Mouse (Mus musculus) neural tube, embryonic 12.5 days (tissue): ENCODE results near the gene Tle3. TPM values are rescaled to one million over a fixed set of nuclear protein-coding genes. Genes with fewer than 3 reads are reported as not detected.

Experiments
- ATAC-seq: fragments of 200-750 bp; cut with Nextera tagmentation; 2 replicates; pipeline ENCODE4 v1.8.0; 2017; ENCODE audit warnings: low read depth, mild to moderate bottlenecking, moderate TSS enrichment, moderate library complexity; ENCODE audit not compliant: low FRiP score
- H3K27ac ChIP-seq: fragments of 300-500 bp; sonication (generic); 2 replicates; pipeline ENCODE4 v1.5.1; 2016
- H3K27me3 ChIP-seq: fragments of 300-500 bp; sonication (generic); replicated peaks from 2 replicates; pipeline ENCODE4 v1.6.1; 2016; ENCODE audit warnings: mild to moderate bottlenecking
- H3K36me3 ChIP-seq: fragments of 300-500 bp; sonication (generic); 2 replicates; pipeline ENCODE4 v1.6.1; 2016; ENCODE audit warnings: mild to moderate bottlenecking
- H3K4me1 ChIP-seq: fragments of 300-500 bp; sonication (generic); 2 replicates; pipeline ENCODE4 v1.6.1; 2016
- H3K4me2 ChIP-seq: fragments of 300-500 bp; sonication (generic); replicated peaks from 2 replicates; pipeline ENCODE4 v1.6.1; 2016; ENCODE audit warnings: mild to moderate bottlenecking
- H3K4me3 ChIP-seq: fragments of 300-500 bp; sonication (generic); 2 replicates; pipeline ENCODE4 v1.5.1; 2016
- H3K9ac ChIP-seq: fragments of 300-500 bp; sonication (generic); 2 replicates; pipeline ENCODE4 v1.6.1; 2016; ENCODE audit warnings: mild to moderate bottlenecking
- H3K9me3 ChIP-seq: fragments of 300-500 bp; sonication (generic); 2 replicates; pipeline ENCODE4 v1.6.1; 2016; ENCODE audit warnings: mild to moderate bottlenecking
- WGBS: fragments of 180-500 bp; shearing (Covaris S2); methylation state at CpG from one replicate; pipeline ENCODE4 v1.1.7; 2016; 5-methylcytosine and 5-hydroxymethylcytosine counted together
- polyA plus RNA-seq: library from polyadenylated mRNA; unstranded; fragments of >200 nt; fragmentation: Nextera tagmentation; extraction: Ambion mirVana; gene quantifications from 2 replicates; pipeline ENCODE4 v1.2.1, GENCODE M21; 2016

Tle3 gene
- polyA plus RNA-seq, 1 experiment from 2014 or later: 58.7 TPM

GRCm38 (mm10) chr9:61336591-61337587 lies 35.3 kb upstream of the Tle3 start:
- peaks cover 37% of the 10 kb centered on the region for H3K27me3 ChIP-seq
- 26% methylated on average over 17 of the region's 17 CpGs for WGBS

DNA sequence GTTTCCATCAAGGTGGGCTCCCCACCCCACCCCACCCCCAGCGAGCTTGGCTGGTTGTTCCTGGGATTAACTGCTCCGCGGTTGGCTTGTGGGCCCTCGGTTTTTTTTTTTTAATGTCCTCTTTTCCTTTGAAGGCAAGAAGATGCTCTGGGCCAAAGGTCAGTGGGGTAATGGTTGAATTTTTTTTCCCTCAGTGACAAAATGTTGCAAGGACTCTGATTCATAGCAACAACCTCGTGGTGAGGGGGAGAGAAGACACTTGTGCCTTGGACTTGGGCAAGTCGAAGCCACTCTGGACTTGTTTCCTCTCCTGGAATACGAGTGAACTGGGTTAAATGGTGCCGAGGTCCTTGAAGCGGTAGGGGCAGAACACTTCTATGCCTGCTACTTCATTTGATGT lies 34.5 kb upstream of the Tle3 start:
- 6% methylated on average over 9 of the region's 9 CpGs for WGBS
- no peaks in the 10 kb centered on the region for H3K36me3 ChIP-seq
- H3K27me3 ChIP-seq: peaks cover 39% of the 10 kb centered on the region
- H3K9ac ChIP-seq: no peak overlapping the region
- ATAC-seq: no peak
- H3K9me3 ChIP-seq: no peaks in the 10 kb centered on the region
- peaks cover 31% of the 10 kb centered on the region for H3K4me1 ChIP-seq
- no peak overlapping the region for H3K4me3 ChIP-seq
- H3K27ac ChIP-seq: no peak overlapping the region
- H3K4me2 ChIP-seq: peak overlapping the region; percentile 18; the same call in 1 of the 2 replicates

More at GRCm38 (mm10) chr9:61336591-61337587, 35.3 kb upstream of the Tle3 start:
- ATAC-seq: no peak
- peaks cover 27% of the 10 kb centered on the region for H3K4me1 ChIP-seq
- no peak overlapping the region for H3K27ac ChIP-seq
- H3K4me2 ChIP-seq: peak overlapping the region; percentile 18
- H3K4me3 ChIP-seq: no peak overlapping the region
- no peaks in the 10 kb centered on the region for H3K9me3 ChIP-seq
- no peaks in the 10 kb centered on the region for H3K36me3 ChIP-seq
- H3K9ac ChIP-seq: no peak overlapping the region

- H3K36me3 ChIP-seq: no peaks in the 10 kb centered on the region
- no peak overlapping the region for H3K27ac ChIP-seq
- H3K27me3 ChIP-seq: peaks cover 44% of the 10 kb centered on the region
- no peak overlapping the region for H3K4me2 ChIP-seq
- 14% methylated on average over 6 of the region's 6 CpGs for WGBS
- no peak overlapping the region for H3K4me3 ChIP-seq
- no peak for ATAC-seq
- H3K9me3 ChIP-seq: no peaks in the 10 kb centered on the region
- peaks cover 40% of the 10 kb centered on the region for H3K4me1 ChIP-seq
- H3K9ac ChIP-seq: no peak overlapping the region
Observed at GRCm38 (mm10) chr9:61339311-61339710, 32.9 kb upstream of the Tle3 start.

DNA sequence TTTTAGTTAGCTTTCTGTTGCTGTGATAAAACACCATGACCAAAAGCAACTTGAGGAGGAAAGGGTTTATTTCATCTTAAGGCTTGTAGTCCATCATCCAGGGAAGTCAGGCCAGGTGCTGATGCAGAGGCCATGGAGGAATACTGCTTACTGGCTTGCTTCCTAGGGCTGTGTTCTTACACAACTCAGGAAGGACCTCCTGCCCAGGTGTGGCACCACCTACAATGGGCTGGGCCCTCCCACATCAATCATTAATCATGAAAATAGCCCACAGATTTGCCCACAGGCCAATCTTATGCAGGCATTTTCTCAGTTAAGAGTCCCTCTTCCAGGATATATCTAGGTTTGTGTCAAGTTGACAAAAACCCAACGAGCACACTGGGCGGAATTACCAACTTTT lies 31.8 kb upstream of the Tle3 start:
- Histone ChIP-seq H3K27ac (no peak overlapping the region), H3K4me2 (no peak overlapping the region), H3K27me3 (peaks cover 44% of the 10 kb centered on the region), H3K4me3 (no peak overlapping the region), H3K36me3 (no peaks in the 10 kb centered on the region), H3K9ac (no peak overlapping the region), H3K9me3 (no peaks in the 10 kb centered on the region), H3K4me1 (peaks cover 40% of the 10 kb centered on the region)
- no peak for ATAC-seq
- 95% methylated on average over 2 of the region's 2 CpGs for WGBS

- WGBS: 49% methylated on average over 6 of the region's 6 CpGs
- Histone ChIP-seq H3K36me3 (no peaks in the 10 kb centered on the region), H3K4me1 (peaks cover 37% of the 10 kb centered on the region), H3K9me3 (no peaks in the 10 kb centered on the region), H3K9ac (no peak overlapping the region), H3K4me3 (no peak overlapping the region), H3K27ac (no peak overlapping the region), H3K27me3 (peaks cover 52% of the 10 kb centered on the region), H3K4me2 (no peak overlapping the region)
- ATAC-seq: no peak
Observed at GRCm38 (mm10) chr9:61342297-61342696, 29.9 kb upstream of the Tle3 start.

DNA sequence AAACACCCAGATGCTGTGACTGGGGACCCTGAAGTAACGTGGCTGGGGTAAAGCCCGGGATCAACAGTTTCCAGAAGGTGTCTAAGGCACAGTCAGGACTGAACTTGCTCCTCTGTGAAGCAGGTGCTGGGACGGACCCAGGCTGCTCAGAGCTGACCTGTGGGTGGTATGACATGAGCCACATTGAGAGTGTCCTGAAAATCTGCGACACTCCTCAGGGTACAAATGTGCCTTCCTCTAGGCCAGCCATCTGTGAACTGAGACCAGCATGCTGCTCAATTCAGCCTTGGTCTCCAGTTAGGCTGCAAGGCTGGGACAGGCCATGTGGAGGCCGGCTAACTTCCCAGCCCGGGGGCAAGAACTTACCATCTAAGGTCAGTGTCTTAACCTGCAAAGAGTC lies 27.5 kb upstream of the Tle3 start:
- peaks cover 43% of the 10 kb centered on the region for H3K27me3 ChIP-seq
- ATAC-seq: no peak

GRCm38 (mm10) chr9:61347011-61347410 lies 25.2 kb upstream of the Tle3 start:
- H3K27ac ChIP-seq: no peak overlapping the region
- peaks cover 58% of the 10 kb centered on the region for H3K4me1 ChIP-seq
- no peaks in the 10 kb centered on the region for H3K36me3 ChIP-seq
- WGBS: 12% methylated on average over 7 of the region's 7 CpGs
- no peak overlapping the region for H3K4me2 ChIP-seq
- no peaks in the 10 kb centered on the region for H3K9me3 ChIP-seq
- 0 out of 2 replicates have a peak, but pooled peaks cover 28% of the 10 kb centered on the region for H3K27me3 ChIP-seq
- no peak overlapping the region for H3K4me3 ChIP-seq
- H3K9ac ChIP-seq: no peak overlapping the region
- ATAC-seq: no peak

More for the DNA sequence above, 27.5 kb upstream of the Tle3 start:
- Histone ChIP-seq H3K4me2 (no peak overlapping the region), H3K9ac (no peak overlapping the region), H3K4me1 (peaks cover 43% of the 10 kb centered on the region), H3K27ac (no peak overlapping the region), H3K36me3 (no peaks in the 10 kb centered on the region), H3K4me3 (no peak overlapping the region), H3K9me3 (no peaks in the 10 kb centered on the region)
- 55% methylated on average over 6 of the region's 6 CpGs for WGBS

- ATAC-seq: no peak
- H3K27me3 ChIP-seq: 0 out of 2 replicates have a peak, but pooled peaks cover 22% of the 10 kb centered on the region
- WGBS: 85% methylated on average over 9 of the region's 9 CpGs
Observed at GRCm38 (mm10) chr9:61348036-61348435, 24.1 kb upstream of the Tle3 start.

GRCm38 (mm10) chr9:61348616-61349015 lies 23.6 kb upstream of the Tle3 start:
- no peaks in the 10 kb centered on the region for H3K36me3 ChIP-seq
- H3K9ac ChIP-seq: no peak overlapping the region
- H3K27ac ChIP-seq: no peak overlapping the region
- peaks cover 43% of the 10 kb centered on the region for H3K4me1 ChIP-seq
- 20% methylated on average over 6 of the region's 6 CpGs for WGBS
- H3K9me3 ChIP-seq: no peaks in the 10 kb centered on the region
- no peak for ATAC-seq
- no peak overlapping the region for H3K4me2 ChIP-seq
- no peak overlapping the region for H3K4me3 ChIP-seq
- H3K27me3 ChIP-seq: 0 out of 2 replicates have a peak, but pooled peaks cover 21% of the 10 kb centered on the region

More at GRCm38 (mm10) chr9:61348036-61348435, 24.1 kb upstream of the Tle3 start:
- H3K9ac ChIP-seq: no peak overlapping the region
- no peak overlapping the region for H3K4me2 ChIP-seq
- H3K4me3 ChIP-seq: no peak overlapping the region
- no peaks in the 10 kb centered on the region for H3K36me3 ChIP-seq
- H3K9me3 ChIP-seq: no peaks in the 10 kb centered on the region
- peaks cover 48% of the 10 kb centered on the region for H3K4me1 ChIP-seq
- H3K27ac ChIP-seq: no peak overlapping the region

DNA sequence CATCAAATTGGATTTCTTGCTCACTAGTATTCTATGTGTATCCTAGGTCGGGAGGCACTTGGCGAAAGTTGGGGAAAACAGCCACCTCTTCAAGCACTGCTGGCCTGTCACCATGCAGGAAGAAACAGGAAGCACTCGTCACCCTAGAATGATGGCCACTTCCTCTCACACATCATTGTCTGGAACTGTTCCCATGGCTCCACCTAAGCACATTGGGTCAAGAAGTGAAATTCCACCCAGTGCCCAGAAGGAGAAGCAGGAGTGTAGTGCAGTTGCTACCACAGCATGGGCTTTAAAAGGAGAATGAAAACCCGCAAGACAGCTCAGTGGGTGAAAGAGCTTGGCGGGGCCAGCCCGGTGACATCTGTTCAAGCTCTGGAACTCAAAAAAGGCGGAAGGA lies 22.5 kb upstream of the Tle3 start:
- ATAC-seq: no peak
- Histone ChIP-seq H3K4me2 (no peak overlapping the region), H3K9me3 (no peaks in the 10 kb centered on the region), H3K4me1 (peaks cover 43% of the 10 kb centered on the region), H3K27me3 (0 out of 2 replicates have a peak, but pooled peaks cover 21% of the 10 kb centered on the region), H3K27ac (no peak overlapping the region), H3K4me3 (no peak overlapping the region), H3K36me3 (no peaks in the 10 kb centered on the region), H3K9ac (no peak overlapping the region)
- 83% methylated on average over 7 of the region's 7 CpGs for WGBS

DNA sequence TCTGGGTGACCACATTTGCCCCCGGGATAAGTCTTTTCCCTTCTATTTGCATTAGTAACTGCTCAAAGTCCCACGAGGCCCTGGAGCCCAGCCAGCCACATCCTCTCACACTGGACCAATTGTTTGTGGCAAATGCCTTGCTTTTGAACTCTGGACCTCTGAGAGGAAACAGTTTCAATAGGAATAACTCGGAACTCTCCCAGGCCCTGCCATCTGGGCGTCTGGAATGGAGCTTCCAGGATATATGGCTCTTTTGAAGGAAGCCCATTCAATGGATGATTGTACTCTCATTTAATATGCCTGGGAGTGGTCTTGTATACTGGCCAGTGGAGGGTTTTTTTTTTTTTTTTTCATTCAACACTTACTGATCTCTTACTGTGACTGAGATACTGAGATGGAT lies 21.0 kb upstream of the Tle3 start:
- Histone ChIP-seq H3K4me2 (peak overlapping the region; percentile 22; the same call in 1 of the 2 replicates), H3K9ac (no peak overlapping the region), H3K4me1 (peaks cover 43% of the 10 kb centered on the region), H3K36me3 (no peaks in the 10 kb centered on the region), H3K27me3 (0 out of 2 replicates have a peak, but pooled peaks cover 17% of the 10 kb centered on the region), H3K4me3 (no peak overlapping the region), H3K9me3 (no peaks in the 10 kb centered on the region), H3K27ac (no peak overlapping the region)
- peak; percentile 65 for ATAC-seq
- WGBS: 2% methylated on average over 4 of the region's 4 CpGs

GRCm38 (mm10) chr9:61358933-61359332 lies 13.2 kb upstream of the Tle3 start:
- H3K27me3 ChIP-seq: peaks cover 6% of the 10 kb centered on the region; the same call in 1 of the 2 replicates
- peaks cover 42% of the 10 kb centered on the region for H3K4me1 ChIP-seq
- H3K36me3 ChIP-seq: no peaks in the 10 kb centered on the region
- ATAC-seq: no peak
- no peak overlapping the region for H3K4me2 ChIP-seq
- no peak overlapping the region for H3K27ac ChIP-seq
- H3K9ac ChIP-seq: no peak overlapping the region
- 44% methylated on average over 4 of the region's 4 CpGs for WGBS
- no peaks in the 10 kb centered on the region for H3K9me3 ChIP-seq
- no peak overlapping the region for H3K4me3 ChIP-seq
